Mouse (Mus musculus) neural tube, embryonic 12.5 days (tissue): Measurements from ENCODE around the gene Cwh43. TPM values are rescaled to one million over a fixed set of nuclear protein-coding genes. Genes with fewer than 3 reads are reported as not detected.
"Not testable (repeated sequence)": the region's sequence is repeated elsewhere in the genome, so short reads cannot be mapped to it uniquely, and the experiment has no call there.

Source experiments
- ATAC-seq: fragments of 200-750 bp; cut with Nextera tagmentation; 2 replicates; pipeline ENCODE4 v1.8.0; 2017; ENCODE audit warnings: low read depth, mild to moderate bottlenecking, moderate TSS enrichment, moderate library complexity; ENCODE audit not compliant: low FRiP score
- H3K27ac ChIP-seq: fragments of 300-500 bp; sonication (generic); 2 replicates; pipeline ENCODE4 v1.5.1; 2016
- H3K27me3 ChIP-seq: fragments of 300-500 bp; sonication (generic); replicated peaks from 2 replicates; pipeline ENCODE4 v1.6.1; 2016; ENCODE audit warnings: mild to moderate bottlenecking
- H3K36me3 ChIP-seq: fragments of 300-500 bp; sonication (generic); 2 replicates; pipeline ENCODE4 v1.6.1; 2016; ENCODE audit warnings: mild to moderate bottlenecking
- H3K4me1 ChIP-seq: fragments of 300-500 bp; sonication (generic); 2 replicates; pipeline ENCODE4 v1.6.1; 2016
- H3K4me2 ChIP-seq: fragments of 300-500 bp; sonication (generic); replicated peaks from 2 replicates; pipeline ENCODE4 v1.6.1; 2016; ENCODE audit warnings: mild to moderate bottlenecking
- H3K4me3 ChIP-seq: fragments of 300-500 bp; sonication (generic); 2 replicates; pipeline ENCODE4 v1.5.1; 2016
- H3K9ac ChIP-seq: fragments of 300-500 bp; sonication (generic); 2 replicates; pipeline ENCODE4 v1.6.1; 2016; ENCODE audit warnings: mild to moderate bottlenecking
- H3K9me3 ChIP-seq: fragments of 300-500 bp; sonication (generic); 2 replicates; pipeline ENCODE4 v1.6.1; 2016; ENCODE audit warnings: mild to moderate bottlenecking
- WGBS: fragments of 180-500 bp; shearing (Covaris S2); methylation state at CpG from one replicate; pipeline ENCODE4 v1.1.7; 2016; 5-methylcytosine and 5-hydroxymethylcytosine counted together
- polyA plus RNA-seq: library from polyadenylated mRNA; unstranded; fragments of >200 nt; fragmentation: Nextera tagmentation; extraction: Ambion mirVana; gene quantifications from 2 replicates; pipeline ENCODE4 v1.2.1, GENCODE M21; 2016

Gene Cwh43
- polyA plus RNA-seq, 1 experiment from 2014 or later: not detected

DNA sequence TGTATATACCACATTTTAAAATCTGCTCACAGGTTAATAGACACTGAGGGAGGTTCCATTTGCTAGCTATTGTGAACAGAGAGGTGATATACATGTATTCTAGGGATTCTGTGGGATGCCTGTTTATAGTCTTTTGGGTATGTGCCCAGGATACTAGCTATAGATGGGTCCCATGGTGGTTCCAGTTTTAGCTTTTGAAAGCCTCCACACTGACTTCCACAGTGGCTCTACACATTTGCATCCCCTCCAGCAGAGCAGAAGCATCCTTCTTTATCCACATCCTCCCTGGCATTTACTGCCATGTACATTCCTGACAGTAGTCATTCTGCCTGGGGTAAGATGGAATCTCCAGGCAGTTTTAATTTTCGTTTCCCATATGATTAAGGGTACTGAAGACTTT lies 44.4 kb downstream of the Cwh43 start:
- H3K4me1 ChIP-seq: peaks cover 4% of the 10 kb centered on the region; the same call in 1 of the 2 replicates
- H3K36me3 ChIP-seq: no peaks in the 10 kb centered on the region
- 86% methylated on average over 1 of the region's 1 CpGs for WGBS
- no peak overlapping the region for H3K4me3 ChIP-seq
- no peak overlapping the region for H3K27ac ChIP-seq
- no peaks in the 10 kb centered on the region for H3K9me3 ChIP-seq
- no peak for ATAC-seq
- no peak overlapping the region for H3K4me2 ChIP-seq
- no peaks in the 10 kb centered on the region for H3K27me3 ChIP-seq
- no peak overlapping the region for H3K9ac ChIP-seq

GRCm38 (mm10) chr5:73454502-73455306 lies 48.8 kb downstream of the Cwh43 start:
- WGBS: 72% methylated on average over 2 of the region's 2 CpGs
- ATAC-seq: no peak
- no peaks in the 10 kb centered on the region for H3K9me3 ChIP-seq
- H3K4me1 ChIP-seq: peaks cover 4% of the 10 kb centered on the region; the same call in 1 of the 2 replicates
- H3K4me2 ChIP-seq: no peak overlapping the region
- H3K36me3 ChIP-seq: no peaks in the 10 kb centered on the region
- H3K27me3 ChIP-seq: no peaks in the 10 kb centered on the region
- no peak overlapping the region for H3K9ac ChIP-seq
- no peak overlapping the region for H3K4me3 ChIP-seq
- no peak overlapping the region for H3K27ac ChIP-seq

DNA sequence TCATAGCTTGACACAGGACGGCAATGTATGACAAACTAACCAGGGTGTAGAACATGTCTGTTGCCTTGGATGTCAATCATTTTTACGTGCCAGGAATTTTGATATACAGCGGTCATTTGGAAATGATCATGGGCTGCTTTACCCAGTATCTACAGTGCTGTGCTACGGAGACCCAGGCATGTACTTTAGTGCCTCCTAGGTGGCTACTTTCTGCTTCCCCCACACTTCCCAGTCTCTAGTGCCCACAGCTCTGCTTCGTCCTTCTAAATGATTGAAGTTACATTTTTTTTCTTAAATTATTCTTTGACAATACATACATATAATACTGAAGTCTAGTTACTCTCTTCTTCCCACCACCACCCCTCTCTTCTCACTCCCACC lies 49.4 kb downstream of the Cwh43 start:
- Histone ChIP-seq H3K4me3 (no peak overlapping the region), H3K36me3 (no peaks in the 10 kb centered on the region), H3K4me1 (peaks cover 4% of the 10 kb centered on the region; the same call in 1 of the 2 replicates), H3K27ac (no peak overlapping the region), H3K9me3 (no peaks in the 10 kb centered on the region), H3K4me2 (no peak overlapping the region), H3K9ac (no peak overlapping the region), H3K27me3 (no peaks in the 10 kb centered on the region)
- ATAC-seq: no peak
- 87% methylated on average over 5 of the region's 5 CpGs for WGBS

DNA sequence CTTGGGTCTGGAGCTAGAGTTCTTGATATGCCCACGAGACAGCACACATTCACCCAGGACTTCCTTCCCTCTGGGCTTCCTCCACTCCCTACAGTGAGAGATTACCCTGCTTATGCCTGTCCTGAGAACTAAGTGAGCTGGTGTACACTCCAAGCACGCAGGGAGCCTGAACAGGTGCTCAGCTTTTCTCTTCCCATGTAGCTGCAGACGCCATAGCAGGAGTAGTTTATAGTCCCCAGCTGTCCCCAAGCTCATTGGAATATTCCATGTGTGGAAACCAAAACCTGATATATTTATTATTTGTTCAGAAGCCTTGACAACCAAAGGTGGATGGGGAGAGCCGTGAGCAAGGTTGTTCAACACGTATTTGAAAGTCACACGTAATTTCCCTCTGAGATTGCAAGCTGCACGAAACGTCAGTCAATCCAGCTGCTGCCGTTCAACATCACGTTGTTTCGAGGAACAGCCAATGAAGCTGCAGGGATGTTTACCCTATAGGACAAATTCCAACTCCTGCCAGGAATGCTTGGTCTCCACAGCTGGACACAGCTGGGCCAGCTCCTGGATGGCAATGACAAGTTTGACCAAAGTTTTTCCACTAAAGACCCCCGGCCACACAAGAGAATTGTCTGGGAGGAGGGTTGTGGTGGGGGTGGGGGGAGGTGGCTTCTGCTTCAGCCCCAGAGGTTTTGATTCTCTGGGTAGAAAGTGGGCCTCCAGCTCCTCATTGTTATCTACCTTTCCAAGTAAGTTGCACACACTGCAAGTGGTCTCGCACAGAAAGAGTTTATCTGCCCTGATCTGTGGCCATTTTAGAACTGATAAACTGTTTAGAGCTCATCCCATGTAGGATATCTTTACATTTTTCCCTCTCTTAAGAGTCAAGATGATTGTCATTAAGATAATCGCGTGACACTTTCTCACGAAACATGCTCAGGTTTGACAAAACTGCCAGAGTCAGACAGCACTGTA lies 62.9 kb downstream of the Cwh43 start:
- H3K27ac ChIP-seq: no peak overlapping the region
- H3K4me2 ChIP-seq: no peak overlapping the region
- no peaks in the 10 kb centered on the region for H3K4me1 ChIP-seq
- no peaks in the 10 kb centered on the region for H3K36me3 ChIP-seq
- no peak overlapping the region for H3K4me3 ChIP-seq
- ATAC-seq: no peak
- 88% methylated on average over 16 of the region's 16 CpGs for WGBS
- no peaks in the 10 kb centered on the region for H3K9me3 ChIP-seq
- no peaks in the 10 kb centered on the region for H3K27me3 ChIP-seq
- no peak overlapping the region for H3K9ac ChIP-seq

DNA sequence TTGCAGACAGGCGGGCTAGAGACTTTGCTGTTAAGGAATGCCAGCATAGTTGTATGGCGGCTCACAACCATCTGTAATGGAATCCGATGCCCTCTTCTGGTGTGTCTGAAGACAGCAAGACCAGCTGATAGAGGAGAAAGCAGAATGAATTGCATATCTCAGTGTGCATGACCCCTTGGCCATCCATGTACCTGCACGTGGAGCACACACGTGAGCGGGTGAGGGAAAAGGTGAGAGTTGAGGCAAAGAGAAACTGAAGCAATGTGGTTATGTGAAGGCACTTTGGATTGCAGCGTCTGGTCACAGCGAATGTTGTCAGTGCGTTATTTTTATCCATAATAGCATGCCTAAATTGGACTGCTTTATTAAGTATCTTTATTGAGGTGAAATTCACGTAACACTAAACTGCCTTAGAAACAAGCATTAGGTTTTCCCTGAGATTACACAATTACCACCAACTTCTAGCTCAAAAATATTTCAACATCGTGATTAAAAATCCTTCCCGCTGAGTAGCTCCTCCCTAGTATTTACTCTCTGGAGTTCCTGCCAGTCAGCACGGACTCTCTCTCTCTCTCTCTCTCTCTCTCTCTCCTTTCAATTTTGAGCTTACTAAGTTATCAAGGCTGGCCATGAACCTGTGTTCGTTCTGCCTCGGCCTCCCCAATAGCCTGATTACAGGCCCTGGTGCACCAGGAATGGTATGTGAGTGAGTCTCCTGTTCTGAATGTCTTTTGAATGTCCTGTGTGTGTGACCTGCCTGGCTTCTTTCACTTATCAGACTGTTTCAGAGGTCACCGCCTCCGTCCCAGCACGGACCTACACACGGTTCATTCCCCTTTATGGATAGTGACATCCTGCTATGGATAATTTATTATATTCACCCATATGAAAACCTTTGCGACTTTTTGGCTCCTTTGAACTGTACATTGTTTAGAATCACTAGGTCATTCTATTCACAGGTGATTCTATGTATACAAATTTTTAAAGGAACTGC lies 68.8 kb downstream of the Cwh43 start:
- Histone ChIP-seq H3K27me3 (no peaks in the 10 kb centered on the region), H3K9ac (no peak overlapping the region), H3K4me3 (no peak overlapping the region), H3K4me1 (no peaks in the 10 kb centered on the region), H3K4me2 (no peak overlapping the region), H3K27ac (no peak overlapping the region), H3K9me3 (no peaks in the 10 kb centered on the region), H3K36me3 (no peaks in the 10 kb centered on the region)
- ATAC-seq: no peak
- WGBS: 87% methylated on average over 20 of the region's 20 CpGs

DNA sequence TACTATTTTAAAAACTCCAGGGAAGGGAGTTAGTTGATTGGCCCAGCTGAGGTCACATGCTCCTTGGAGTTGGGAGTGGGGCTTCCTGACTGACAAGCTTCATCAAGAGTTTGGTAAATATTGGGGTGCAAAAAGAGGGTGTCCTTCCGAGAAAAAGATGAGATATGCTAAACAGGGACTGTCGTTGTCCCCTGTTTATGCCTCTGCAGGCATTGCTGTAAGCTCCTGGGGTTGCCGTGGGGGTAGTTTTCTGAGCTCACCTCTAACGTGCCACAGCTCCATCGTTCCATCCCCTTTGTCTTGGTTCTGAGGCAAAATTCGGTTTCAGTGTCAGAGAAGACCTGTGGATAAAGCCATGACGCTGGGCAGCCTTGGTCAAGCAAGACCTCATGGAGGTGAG lies 74.8 kb downstream of the Cwh43 start, which contains the start of gene Dcun1d4:
Gene Dcun1d4 (plus strand): TSS at position 301 of the 400 bp plus-strand sequence.
- no peaks in the 10 kb centered on the region for H3K27me3 ChIP-seq
- no peak within 1 kb of the TSS for H3K27ac ChIP-seq
- H3K4me3 ChIP-seq: no peak within 1 kb of the TSS
- H3K36me3 ChIP-seq: no peaks in the 10 kb centered on the region
- no peaks in the 10 kb centered on the region for H3K9me3 ChIP-seq
- H3K9ac ChIP-seq: no peak within 1 kb of the TSS
- H3K4me2 ChIP-seq: no peak within 1 kb of the TSS
- no peak for ATAC-seq
- peaks cover 6% of the 10 kb centered on the region; the same call in 1 of the 2 replicates for H3K4me1 ChIP-seq
- WGBS: 80% methylated on average over 7 of the region's 7 CpGs

GRCm38 (mm10) chr5:73481401-73481800 lies 75.5 kb downstream of the Cwh43 start:
- H3K9ac ChIP-seq: no peak overlapping the region
- H3K27ac ChIP-seq: no peak overlapping the region
- peaks cover 6% of the 10 kb centered on the region; the same call in 1 of the 2 replicates for H3K4me1 ChIP-seq
- ATAC-seq: no peak
- 86% methylated on average over 7 of the region's 7 CpGs for WGBS
- H3K4me3 ChIP-seq: no peak overlapping the region
- no peak overlapping the region for H3K4me2 ChIP-seq
- H3K9me3 ChIP-seq: no peaks in the 10 kb centered on the region
- no peaks in the 10 kb centered on the region for H3K36me3 ChIP-seq
- no peaks in the 10 kb centered on the region for H3K27me3 ChIP-seq

DNA sequence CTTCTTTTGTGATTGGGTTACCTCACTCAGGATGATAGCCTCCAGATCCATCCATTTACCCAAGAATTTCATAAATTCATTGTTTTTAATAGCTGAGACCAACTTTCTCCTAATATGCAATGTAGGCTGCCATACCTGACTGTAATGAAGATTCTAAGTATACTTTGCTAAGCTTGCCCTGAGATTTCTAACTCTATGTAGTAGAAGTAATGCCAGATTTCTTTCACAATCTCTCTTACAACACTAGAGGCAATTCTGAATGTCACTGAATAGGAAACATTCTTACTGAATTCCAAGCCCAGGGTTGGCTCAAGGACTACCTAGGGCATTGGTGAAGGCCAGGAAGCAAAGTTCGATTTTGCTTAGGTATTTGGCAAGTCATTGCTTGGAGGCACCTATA lies 76.5 kb downstream of the Cwh43 start:
- not testable (repeated sequence) for H3K9me3 ChIP-seq, H3K27me3 ChIP-seq, H3K36me3 ChIP-seq, ATAC-seq, H3K27ac ChIP-seq, H3K4me1 ChIP-seq, H3K4me3 ChIP-seq, H3K9ac ChIP-seq, H3K4me2 ChIP-seq
- 78% methylated on average over 1 of the region's 1 CpGs for WGBS

DNA sequence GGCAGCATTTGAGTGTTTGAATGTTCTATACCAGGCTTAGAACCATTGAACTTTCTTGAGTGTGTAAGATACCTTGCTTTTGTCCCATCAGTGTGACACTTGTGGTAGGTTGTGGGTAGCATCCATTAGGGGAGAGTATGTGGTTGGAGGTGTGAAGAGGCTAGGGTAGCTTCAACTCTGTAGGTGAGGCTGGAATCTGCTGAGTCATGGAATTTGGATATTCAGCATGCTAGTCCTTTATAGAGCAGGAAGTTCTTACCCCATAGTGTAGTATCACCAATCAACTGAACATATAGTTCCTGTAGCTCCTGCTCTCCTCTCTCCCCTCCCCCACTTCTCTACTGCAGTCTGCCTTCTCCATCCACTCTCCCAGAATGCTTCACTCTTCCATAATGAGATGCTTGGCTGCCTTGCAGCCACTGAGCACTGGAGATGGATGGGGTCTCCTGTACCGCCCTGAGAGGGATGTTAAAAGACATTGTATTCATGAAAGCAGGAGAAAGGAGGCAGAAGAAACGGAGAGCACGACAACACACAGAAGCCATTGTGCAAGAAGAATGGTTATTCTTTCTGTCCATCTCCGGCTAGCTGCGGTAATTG lies 78.2 kb downstream of the Cwh43 start:
- Histone ChIP-seq H3K4me2 (peak overlapping the region; percentile 41), H3K9ac (no peak overlapping the region), H3K27ac (no peak overlapping the region), H3K9me3 (no peaks in the 10 kb centered on the region), H3K4me1 (peaks cover 6% of the 10 kb centered on the region; the same call in 1 of the 2 replicates), H3K4me3 (no peak overlapping the region), H3K36me3 (no peaks in the 10 kb centered on the region), H3K27me3 (no peaks in the 10 kb centered on the region)
- peak; percentile 72 for ATAC-seq
- 25% methylated on average over 5 of the region's 5 CpGs for WGBS

GRCm38 (mm10) chr5:73486451-73486850 lies 80.6 kb downstream of the Cwh43 start:
- Histone ChIP-seq H3K27me3 (no peaks in the 10 kb centered on the region), H3K4me2 (no peak overlapping the region), H3K9me3 (no peaks in the 10 kb centered on the region), H3K9ac (no peak overlapping the region), H3K4me3 (no peak overlapping the region), H3K4me1 (peaks cover 10% of the 10 kb centered on the region; the same call in 1 of the 2 replicates), H3K27ac (no peak overlapping the region), H3K36me3 (no peaks in the 10 kb centered on the region)
- ATAC-seq: no peak
- 55% methylated on average over 4 of the region's 4 CpGs for WGBS

DNA sequence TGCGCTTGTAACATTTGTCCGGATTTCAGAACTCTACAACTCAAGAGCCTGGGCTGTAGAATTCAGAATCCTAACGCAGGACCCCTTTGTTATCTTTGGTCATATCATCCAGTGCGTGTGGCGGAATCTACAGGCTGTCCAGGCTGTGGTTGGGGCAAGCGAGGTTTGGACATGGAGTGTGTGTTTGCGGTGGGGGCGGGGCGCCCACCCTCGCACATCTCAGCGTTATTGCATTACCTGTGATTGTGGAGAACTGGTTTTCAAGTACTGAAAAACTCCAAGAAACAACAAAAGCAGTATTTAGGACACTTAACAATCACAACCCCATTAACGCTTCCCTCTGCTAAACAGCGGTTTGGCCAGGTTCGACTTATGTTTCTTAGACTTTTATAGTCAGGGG lies 84.0 kb downstream of the Cwh43 start:
- peaks cover 8% of the 10 kb centered on the region for H3K4me1 ChIP-seq
- H3K27ac ChIP-seq: no peak overlapping the region
- ATAC-seq: no peak
- H3K36me3 ChIP-seq: no peaks in the 10 kb centered on the region
- H3K9ac ChIP-seq: peak overlapping the region; percentile 64
- no peaks in the 10 kb centered on the region for H3K9me3 ChIP-seq
- peak overlapping the region; percentile 88 for H3K4me3 ChIP-seq
- WGBS: 6% methylated on average over 14 of the region's 14 CpGs
- peak overlapping the region; percentile 96 for H3K4me2 ChIP-seq
- no peaks in the 10 kb centered on the region for H3K27me3 ChIP-seq
